Mouse (Mus musculus) yolk sac, embryonic 10.5 days (tissue): ENCODE measurements around the gene Gtf3c2.
A peak's percentile ranks its signal among the peaks of the same experiment; 100 is the strongest.
"Not testable (repeated sequence)": the region's sequence is repeated elsewhere in the genome, so short reads cannot be mapped to it uniquely, and the experiment has no call there.

Source experiments
- DNase-seq: peaks from one replicate; pipeline ENCODE4 v3.0.0-alpha.2; 2017; ENCODE audit warnings: low spot score

Gene Gtf3c2

GRCm38 (mm10) chr5:31179766-31180630 is at the start of gene Gtf3c2, which contains the start of gene Gm29609:
Gene Gtf3c2 (minus strand): TSS chr5:31180144.
Gene Gm29609 (minus strand): TSS chr5:31179911.
- peak; percentile 93 for DNase-seq

- DNase-seq = no peak
Measured at GRCm38 (mm10) chr5:31226641-31227040, 46.7 kb upstream of the Gtf3c2 start.

GRCm38 (mm10) chr5:31222696-31223095 is 42.8 kb upstream of the Gtf3c2 start:
- no peak for DNase-seq

- peak; percentile 44 for DNase-seq
Measured at GRCm38 (mm10) chr5:31221304-31221945, 41.5 kb upstream of the Gtf3c2 start.

GRCm38 (mm10) chr5:31220448-31221303 is 40.7 kb upstream of the Gtf3c2 start, which contains the start of gene Ppm1g:
Gene Ppm1g (minus strand): TSS chr5:31220687.
- DNase-seq = peak; percentile 95

GRCm38 (mm10) chr5:31219911-31220447 is 40.0 kb upstream of the Gtf3c2 start:
- DNase-seq = no peak

GRCm38 (mm10) chr5:31219474-31219873 is 39.5 kb upstream of the Gtf3c2 start:
- DNase-seq = no peak

GRCm38 (mm10) chr5:31219070-31219469 is 39.1 kb upstream of the Gtf3c2 start:
- no peak for DNase-seq

GRCm38 (mm10) chr5:31218294-31218693 is 38.4 kb upstream of the Gtf3c2 start:
- DNase-seq = peak; percentile 31

GRCm38 (mm10) chr5:31216554-31216953 is 36.6 kb upstream of the Gtf3c2 start:
- not testable (repeated sequence) for DNase-seq

- no peak for DNase-seq
Measured at GRCm38 (mm10) chr5:31204421-31204820, 24.5 kb upstream of the Gtf3c2 start.

GRCm38 (mm10) chr5:31203866-31204265 is 23.9 kb upstream of the Gtf3c2 start:
- DNase-seq = no peak

GRCm38 (mm10) chr5:31202933-31203332 is 23.0 kb upstream of the Gtf3c2 start:
- DNase-seq = peak; percentile 25

- peak; percentile 98 for DNase-seq
Measured at GRCm38 (mm10) chr5:31201742-31202590, 22.0 kb upstream of the Gtf3c2 start, which contains the start of gene Zfp513. Gene Zfp513 (minus strand): TSS chr5:31202303.

- no peak for DNase-seq
Measured at GRCm38 (mm10) chr5:31201042-31201741, 21.2 kb upstream of the Gtf3c2 start.

GRCm38 (mm10) chr5:31200327-31200768 is 20.4 kb upstream of the Gtf3c2 start:
- DNase-seq = no peak

- no peak for DNase-seq
Measured at GRCm38 (mm10) chr5:31199893-31200292, 19.9 kb upstream of the Gtf3c2 start.

GRCm38 (mm10) chr5:31199321-31199892 is 19.5 kb upstream of the Gtf3c2 start:
- no peak for DNase-seq

- DNase-seq = peak; percentile 19
Measured at GRCm38 (mm10) chr5:31198616-31199320, 18.8 kb upstream of the Gtf3c2 start.
